19 mouse cellular contexts compared by ENCODE assay signal in the genomic region with DNA sequence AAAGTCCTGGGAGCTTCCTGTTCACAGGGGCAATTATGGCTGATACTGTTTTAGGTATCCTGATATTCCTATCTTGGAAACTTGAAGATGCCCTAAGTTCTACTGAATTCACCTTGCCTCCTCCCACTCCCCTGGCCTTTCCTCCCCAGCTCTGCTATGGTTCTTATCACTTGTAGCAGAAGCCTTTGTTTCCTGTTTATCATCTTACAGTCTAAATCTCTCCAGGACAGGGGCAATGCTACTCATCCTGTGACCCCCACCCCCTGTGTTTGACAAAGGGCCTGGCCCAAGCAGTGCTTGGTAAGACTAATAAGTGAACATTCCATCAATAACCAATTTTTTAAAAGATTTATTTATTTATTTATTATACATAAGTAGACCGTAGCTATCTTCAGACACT.
"Had no signal": no experiment of that assay in that cellular context is flagged by ENCODE, and none has a peak within 500 bp of the region (broad histone marks: within the 10 kb centered on the region; RNA-seq: fewer than 3 reads in every experiment).

No protein-coding gene starts in this region.

- H3K36me3 ChIP-seq: heart, embryonic 10.5 days; heart, embryonic 13.5 days; heart, embryonic 15.5 days; hindbrain, embryonic 13.5 days; hindbrain, embryonic 15.5 days; kidney, embryonic 15.5 days; limb, embryonic 13.5 days had no signal

- DNase-seq: forebrain, postnatal 0 days; gastrocnemius, postnatal 14 days; gastrocnemius, postnatal 36 days; heart, adult 18-20 months; heart, postnatal 14 days; heart, postnatal 36 days; layer of hippocampus, adult 9-11 months; layer of hippocampus, postnatal 36 days; left cerebral cortex, postnatal 4 days had no signal

- ATAC-seq: forebrain, postnatal 0 days; hindbrain, postnatal 0 days; intestine, embryonic 16.5 days had no signal

- H3K4me3 ChIP-seq: heart, embryonic 10.5 days; heart, embryonic 13.5 days; heart, embryonic 15.5 days; hindbrain, embryonic 13.5 days; hindbrain, embryonic 15.5 days; kidney, embryonic 15.5 days; limb, embryonic 13.5 days had no signal

- H3K9me3 ChIP-seq: heart, embryonic 10.5 days; heart, embryonic 13.5 days; heart, embryonic 15.5 days; hindbrain, embryonic 13.5 days; hindbrain, embryonic 15.5 days; kidney, embryonic 15.5 days; limb, embryonic 13.5 days had no signal

- H3K4me2 ChIP-seq: heart, embryonic 13.5 days; heart, embryonic 15.5 days; hindbrain, embryonic 13.5 days; hindbrain, embryonic 15.5 days; kidney, embryonic 15.5 days; limb, embryonic 13.5 days had no signal

- H3K27me3 ChIP-seq: heart, embryonic 13.5 days; heart, embryonic 15.5 days; hindbrain, embryonic 13.5 days; hindbrain, embryonic 15.5 days; kidney, embryonic 15.5 days had no signal

- H3K4me1 ChIP-seq: heart, embryonic 10.5 days; heart, embryonic 13.5 days; heart, embryonic 15.5 days; hindbrain, embryonic 13.5 days; hindbrain, embryonic 15.5 days; kidney, embryonic 15.5 days; limb, embryonic 13.5 days had no signal

- H3K27ac ChIP-seq: heart, embryonic 10.5 days; heart, embryonic 13.5 days; heart, embryonic 15.5 days; hindbrain, embryonic 13.5 days; hindbrain, embryonic 15.5 days; hindbrain, postnatal 0 days; kidney, embryonic 15.5 days; kidney, postnatal 0 days; limb, embryonic 13.5 days had no signal

- H3K9ac ChIP-seq: forebrain, postnatal 0 days; heart, embryonic 13.5 days; heart, embryonic 15.5 days; hindbrain, embryonic 13.5 days; hindbrain, embryonic 15.5 days; kidney, embryonic 15.5 days; limb, embryonic 13.5 days had no signal
